Mouse (Mus musculus) cerebellum, postnatal 36 days (tissue): Measurements from ENCODE around the gene Avpr2.

ENCODE experiments used
- DNase-seq, 2 experiments: peaks; one replicate each; pipeline ENCODE4 v3.0.0; 2021 to 2022; ENCODE audit warnings: mixed read lengths in 2 of 2

The Avpr2 gene

DNA sequence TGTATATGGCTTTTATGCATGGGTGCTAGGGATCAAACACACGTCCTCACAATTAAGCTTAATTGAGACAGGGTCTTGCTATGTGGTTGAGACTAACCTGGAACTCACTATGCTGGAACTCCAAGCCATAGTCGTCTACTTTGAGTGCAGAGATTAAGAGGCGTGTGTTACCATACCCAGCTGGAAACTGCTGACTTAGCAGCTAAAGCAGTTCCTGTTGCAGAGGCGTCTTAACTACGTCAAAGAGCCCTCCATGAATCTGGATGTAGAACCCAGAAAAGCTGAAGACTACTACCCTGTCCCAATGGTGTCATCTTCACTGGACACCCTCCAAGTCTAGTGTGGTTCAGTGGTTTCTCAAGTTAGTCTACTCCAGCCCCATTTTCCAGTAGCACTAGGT, 26.7 kb downstream of the Avpr2 start:
- DNase-seq, result no peak

- no peak for DNase-seq
Observed at GRCm38 (mm10) chrX:73921285-73921822, 29.5 kb downstream of the Avpr2 start.

DNA sequence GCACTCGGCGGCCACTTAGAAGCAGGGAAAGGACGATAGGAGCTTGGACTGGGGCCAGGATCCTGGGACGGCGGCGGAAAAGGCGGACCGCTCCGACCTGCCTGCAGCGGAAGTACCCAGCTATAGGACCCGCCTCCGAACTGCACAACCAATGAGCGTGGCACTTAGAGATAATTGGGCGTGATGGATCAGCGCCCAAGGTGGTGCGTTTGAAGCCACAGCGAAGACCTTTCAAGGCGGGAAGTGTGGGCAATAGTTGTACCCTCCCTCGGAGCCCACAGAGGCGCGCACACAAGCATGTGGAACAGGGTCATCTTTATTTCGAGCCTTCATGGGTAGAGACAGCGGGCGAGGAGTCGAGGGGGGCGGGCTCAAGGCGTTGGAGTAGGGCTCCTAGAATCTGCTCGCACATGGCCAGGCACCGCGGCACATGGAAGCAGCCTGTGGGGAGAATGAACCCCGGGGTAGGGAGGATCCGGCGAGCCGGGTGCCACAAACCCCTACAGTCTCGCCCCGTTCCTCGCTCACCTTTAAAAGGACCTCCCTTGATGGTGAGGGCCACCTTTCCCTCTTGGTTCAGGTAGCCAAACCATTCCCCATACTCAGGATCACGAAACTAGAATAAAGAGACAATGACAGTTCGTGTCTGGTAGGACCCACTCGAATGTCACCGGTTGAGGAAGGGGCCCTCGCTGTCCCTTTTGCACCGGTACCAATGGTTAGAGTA, 30.1 kb downstream of the Avpr2 start, which contains the start of the genes Arhgap4 and Naa10:
Gene Arhgap4 (minus strand): TSS at position 48 of the 727 bp plus-strand sequence.
Gene Naa10 (minus strand): TSS at position 122 of the 727 bp plus-strand sequence.
- peak; percentile 89 to 91 for DNase-seq

GRCm38 (mm10) chrX:73922550-73922882, 30.6 kb downstream of the Avpr2 start:
- DNase-seq, result no peak

DNA sequence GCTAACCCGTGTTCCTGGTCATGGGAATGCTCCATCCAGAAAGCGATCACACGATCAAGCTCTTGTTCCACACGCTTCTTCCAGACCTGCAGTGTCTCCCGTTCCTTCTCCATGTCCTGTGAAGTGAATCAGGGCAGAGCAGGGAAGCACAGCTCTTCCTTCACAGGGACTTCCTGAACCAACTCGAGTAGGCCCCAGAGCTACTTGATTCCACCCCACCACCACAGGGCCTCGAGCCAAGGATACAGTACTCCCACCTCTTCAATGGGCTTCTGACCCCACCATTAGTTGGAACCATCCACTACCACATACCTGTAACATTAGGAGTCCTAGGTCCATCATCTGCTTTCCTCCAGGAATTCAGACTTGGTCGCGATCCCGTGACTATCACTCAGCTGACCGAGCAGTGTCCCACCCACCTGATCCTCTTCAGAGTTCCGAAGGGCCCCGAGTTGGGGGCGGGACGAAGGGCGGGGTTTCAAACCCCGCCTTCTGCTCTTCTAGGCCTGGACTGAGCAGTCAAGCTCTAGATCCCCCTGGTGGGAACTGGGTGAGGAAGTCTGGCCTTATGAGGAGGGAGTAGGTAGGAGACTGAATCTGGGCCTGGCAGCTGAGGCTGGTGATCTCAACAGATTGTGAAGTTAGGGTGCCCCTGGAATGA, 38.6 kb downstream of the Avpr2 start, which contains the start of gene Renbp:
Gene Renbp (minus strand): TSS at position 449 of the 661 bp plus-strand sequence.
- no peak for DNase-seq

DNA sequence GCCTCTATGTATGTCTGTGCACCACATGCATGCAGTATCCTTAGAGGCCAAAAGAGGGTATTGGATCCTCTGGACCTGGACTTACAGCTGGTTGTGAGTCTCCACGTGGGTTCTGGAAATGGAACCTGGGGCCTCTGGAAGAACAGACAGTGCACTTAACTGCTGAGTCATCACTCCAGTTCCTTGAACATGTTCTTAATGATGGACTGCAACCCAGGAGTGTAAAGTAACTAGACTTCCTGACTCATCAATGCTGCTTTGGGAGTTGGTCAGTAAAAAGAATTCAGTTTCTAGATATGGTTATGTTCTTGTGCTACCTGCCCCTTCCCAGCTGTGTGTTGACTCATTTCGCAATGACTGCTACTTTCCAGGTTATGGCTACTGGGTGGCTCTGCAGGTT, 40.0 kb downstream of the Avpr2 start:
- no peak for DNase-seq

GRCm38 (mm10) chrX:73941860-73942259, 50.0 kb downstream of the Avpr2 start:
- DNase-seq, result no peak

DNA sequence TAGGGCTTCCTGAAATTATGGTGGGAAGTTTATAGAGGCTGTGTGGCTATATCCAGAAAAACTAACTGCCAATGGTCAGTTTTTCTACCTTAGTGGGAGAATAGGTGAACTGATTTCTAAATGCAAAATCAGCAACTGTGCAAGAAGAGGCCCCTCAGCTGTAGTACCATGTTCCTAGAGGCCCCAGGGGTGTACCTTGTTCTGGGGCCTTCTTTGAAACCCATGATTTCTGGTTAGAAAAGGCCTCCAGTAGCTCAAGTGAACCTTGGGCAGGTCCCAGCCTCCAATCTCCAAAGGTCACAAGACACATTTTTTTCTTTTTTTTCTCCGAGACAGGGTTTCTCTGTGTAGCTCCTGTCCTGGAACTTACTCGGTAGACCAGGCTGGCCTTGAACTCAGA, 50.4 kb downstream of the Avpr2 start:
- DNase-seq, result no peak
